Mouse (Mus musculus) bone marrow, adult 2 months (tissue): ENCODE results near the gene Card11.

Experiments used
- CTCF ChIP-seq: fragments of 200-500 bp; IDR thresholded peaks from 2 replicates; pipeline ENCODE4 v1.5.1; 2011; ENCODE audit warnings: low read length, control low read depth; ENCODE audit not compliant: control insufficient read depth, insufficient read depth
- POLR2A ChIP-seq: fragments of 200-500 bp; IDR thresholded peaks from 2 replicates; pipeline ENCODE4 v1.6.1; 2011; ENCODE audit warnings: low read depth, mild to moderate bottlenecking, control low read depth, low read length, borderline replicate concordance; ENCODE audit not compliant: control insufficient read depth

DNA sequence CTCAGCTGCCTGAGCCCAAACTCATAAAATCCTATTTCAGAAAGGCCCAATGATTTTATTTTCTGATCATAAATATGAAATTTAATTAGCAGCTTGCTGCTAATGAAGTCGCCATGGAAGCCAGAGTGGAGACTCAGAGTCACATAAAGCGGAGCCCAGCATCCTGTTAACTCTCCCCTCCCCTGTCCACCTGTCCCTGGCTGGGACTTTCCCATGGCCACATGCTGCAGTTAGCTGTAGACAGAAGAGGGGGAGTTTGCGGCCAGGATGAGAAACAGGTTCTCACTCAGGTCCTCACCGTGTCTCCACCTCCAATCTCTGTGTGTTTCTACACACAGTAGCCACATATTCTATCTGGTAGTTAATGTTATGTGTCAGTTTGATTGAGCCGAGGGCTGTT is 48.6 kb downstream of the Card11 start:
- TF ChIP-seq CTCF (no peak), POLR2A (no peak)
